Mouse (Mus musculus): ENCODE results near the gene Bnip1. TPM values are rescaled to one million over a fixed set of nuclear protein-coding genes. Genes with fewer than 3 reads are reported as not detected.

Gene Bnip1
- polyA plus RNA-seq, 1 experiment from 2014 or later, result 54.1 TPM

DNA sequence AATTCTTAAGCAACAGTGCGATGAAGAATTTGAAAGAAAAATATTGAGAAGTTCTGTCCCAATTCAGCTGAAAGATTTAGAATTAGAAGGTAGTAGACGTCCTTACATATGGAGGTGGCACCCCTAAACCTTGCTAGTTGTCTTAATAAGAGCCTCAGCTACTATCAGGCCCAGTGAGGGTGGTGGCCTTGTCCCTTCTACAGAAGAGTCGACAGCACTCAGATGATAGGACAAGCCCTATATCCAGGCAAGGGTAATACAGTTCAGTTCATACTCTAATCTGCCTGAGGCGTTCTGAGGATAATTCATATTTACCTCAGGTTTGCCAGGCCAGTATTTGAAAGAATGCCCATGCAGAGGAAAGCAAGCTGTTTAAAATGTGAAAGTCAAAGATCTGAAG is 2.9 kb upstream of the Bnip1 start:
- peaks cover 5% of the 10 kb centered on the region for H3K4me1 ChIP-seq (ENCODE audit: control insufficient read depth, insufficient read depth, low read length)
- H3K27ac ChIP-seq (ENCODE audit: low read depth, low read length), result no peak overlapping the region
- 87% methylated on average over 4 of the region's 4 CpGs for WGBS
- H3K27me3 ChIP-seq (ENCODE audit: control insufficient read depth, insufficient read depth, low read length), result no peaks in the 10 kb centered on the region
- H3K4me2 ChIP-seq, result no peak overlapping the region
- no peak overlapping the region for H3K4me3 ChIP-seq (ENCODE audit: low read depth, low read length)
- H3K9me3 ChIP-seq (ENCODE audit: control insufficient read depth, low read length), result no peaks in the 10 kb centered on the region
- no peak overlapping the region for H3K9ac ChIP-seq (ENCODE audit: low read length)
- DNase-seq (ENCODE audit: low spot score, missing footprints) (no peak), ATAC-seq (ENCODE audit: low FRiP score) (no peak)
- no peaks in the 10 kb centered on the region for H3K36me3 ChIP-seq (ENCODE audit: control insufficient read depth, insufficient read depth, low read length)

DNA sequence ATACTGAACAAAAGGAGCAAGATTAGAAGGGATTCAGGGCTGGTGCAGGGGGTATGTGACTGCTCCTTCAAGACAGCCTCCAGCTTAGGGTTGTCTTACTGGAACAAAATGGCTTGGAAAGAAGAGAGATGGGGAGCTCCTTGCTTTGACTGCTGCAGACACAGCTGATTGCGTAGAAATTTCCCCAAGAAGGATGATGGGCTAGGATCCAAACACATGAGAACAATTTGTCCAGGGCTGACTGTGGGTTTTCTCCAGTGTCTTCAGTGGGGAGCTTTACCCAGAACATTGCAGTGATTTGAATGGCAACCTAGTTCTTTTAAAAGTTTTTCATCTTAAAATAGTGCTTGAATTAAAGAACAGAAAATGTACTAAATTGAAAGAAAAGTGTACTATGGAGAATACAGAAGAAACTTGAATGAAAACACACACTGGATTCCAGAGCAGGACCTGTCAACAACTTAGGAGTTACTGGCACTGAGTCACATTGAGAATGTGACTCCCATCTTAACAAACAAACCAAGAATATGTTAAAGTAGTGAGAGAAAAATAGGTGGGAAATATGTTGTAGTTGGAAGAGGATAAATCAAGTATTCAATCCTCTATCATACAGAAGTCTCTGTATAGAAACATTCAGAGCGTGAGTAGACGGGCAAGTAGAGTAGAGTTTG is 2.3 kb upstream of the Bnip1 start:
- H3K4me2 ChIP-seq, result no peak overlapping the region
- no peak overlapping the region for H3K4me3 ChIP-seq (ENCODE audit: low read depth, low read length)
- peaks cover 5% of the 10 kb centered on the region for H3K4me1 ChIP-seq (ENCODE audit: control insufficient read depth, insufficient read depth, low read length)
- ATAC-seq (ENCODE audit: low FRiP score), result no peak
- peaks cover under 1% of the 10 kb centered on the region; the same call in 1 of the 2 replicates for H3K36me3 ChIP-seq (ENCODE audit: control insufficient read depth, insufficient read depth, low read length)
- H3K9me3 ChIP-seq (ENCODE audit: control insufficient read depth, low read length), result no peaks in the 10 kb centered on the region
- no peak overlapping the region for H3K27ac ChIP-seq (ENCODE audit: low read depth, low read length)
- WGBS, result 90% methylated on average over 3 of the region's 3 CpGs
- no peaks in the 10 kb centered on the region for H3K27me3 ChIP-seq (ENCODE audit: control insufficient read depth, insufficient read depth, low read length)
- no peak overlapping the region for H3K9ac ChIP-seq (ENCODE audit: low read length)
- no peak for DNase-seq (ENCODE audit: low spot score, missing footprints)

DNA sequence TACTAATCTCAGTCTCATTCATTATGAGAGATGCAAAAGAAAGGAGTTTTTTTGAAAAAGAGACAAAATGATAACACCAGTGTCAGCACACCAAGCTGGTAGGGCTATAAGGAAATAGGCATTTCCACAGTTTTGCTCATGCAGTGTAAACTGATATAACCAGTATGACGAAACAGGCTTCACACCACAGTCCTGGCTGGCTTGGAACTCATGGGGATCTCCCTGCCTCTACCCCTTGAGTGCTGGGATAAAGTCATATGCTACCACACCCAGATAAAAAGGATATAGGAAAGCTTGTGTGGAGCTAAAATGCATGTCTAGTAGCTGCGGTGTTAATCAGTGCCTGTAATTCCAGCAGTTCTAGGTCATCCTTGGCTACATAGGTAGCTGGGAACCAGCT is 1.4 kb upstream of the Bnip1 start:
- WGBS, result 88% methylated on average over 2 of the region's 2 CpGs
- ATAC-seq (ENCODE audit: low FRiP score), result no peak
- H3K4me2 ChIP-seq, result no peak overlapping the region

DNA sequence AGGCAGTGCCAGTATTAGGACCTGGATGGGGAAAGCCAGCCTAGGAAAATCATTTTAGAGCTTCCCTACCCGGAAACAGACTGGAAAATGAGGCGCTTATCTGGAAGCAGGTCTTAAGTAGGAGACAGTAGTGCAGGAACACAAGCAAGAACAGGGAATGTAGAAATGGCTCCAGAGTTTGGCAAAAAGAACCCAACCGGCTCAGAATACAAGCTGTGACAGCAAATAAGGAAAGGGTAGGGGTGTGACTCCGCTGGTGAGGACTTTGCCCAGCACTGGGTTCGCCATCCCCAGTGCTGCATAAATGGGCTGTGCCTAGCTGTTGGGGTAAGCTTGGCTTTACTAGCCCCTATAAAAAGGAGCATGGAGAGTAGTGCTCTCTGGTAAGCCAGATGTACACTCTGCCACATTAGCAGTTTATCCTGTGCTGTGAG is 761 bp downstream of the Bnip1 start:
- peak overlapping the region; percentile 58 for H3K4me2 ChIP-seq
- H3K27me3 ChIP-seq (ENCODE audit: control insufficient read depth, insufficient read depth, low read length), result no peaks in the 10 kb centered on the region
- ATAC-seq (ENCODE audit: low FRiP score) (no peak), DNase-seq (ENCODE audit: low spot score, missing footprints) (no peak)
- H3K9me3 ChIP-seq (ENCODE audit: control insufficient read depth, low read length), result no peaks in the 10 kb centered on the region
- peaks cover 5% of the 10 kb centered on the region for H3K4me1 ChIP-seq (ENCODE audit: control insufficient read depth, insufficient read depth, low read length)
- no peak overlapping the region for H3K27ac ChIP-seq (ENCODE audit: low read depth, low read length)
- 22% methylated on average over 5 of the region's 5 CpGs for WGBS
- peak overlapping the region; percentile 67 for H3K4me3 ChIP-seq (ENCODE audit: low read depth, low read length)
- H3K9ac ChIP-seq (ENCODE audit: low read length), result peak overlapping the region; percentile 79
- peaks cover 8% of the 10 kb centered on the region for H3K36me3 ChIP-seq (ENCODE audit: control insufficient read depth, insufficient read depth, low read length)

More for the DNA sequence above, 1.4 kb upstream of the Bnip1 start:
- H3K4me3 ChIP-seq (ENCODE audit: low read depth, low read length), result no peak overlapping the region
- no peak overlapping the region for H3K9ac ChIP-seq (ENCODE audit: low read length)
- H3K9me3 ChIP-seq (ENCODE audit: control insufficient read depth, low read length), result no peaks in the 10 kb centered on the region
- H3K4me1 ChIP-seq (ENCODE audit: control insufficient read depth, insufficient read depth, low read length), result peaks cover 5% of the 10 kb centered on the region
- H3K36me3 ChIP-seq (ENCODE audit: control insufficient read depth, insufficient read depth, low read length), result peaks cover 6% of the 10 kb centered on the region
- no peaks in the 10 kb centered on the region for H3K27me3 ChIP-seq (ENCODE audit: control insufficient read depth, insufficient read depth, low read length)
- H3K27ac ChIP-seq (ENCODE audit: low read depth, low read length), result no peak overlapping the region
- DNase-seq (ENCODE audit: low spot score, missing footprints), result no peak

DNA sequence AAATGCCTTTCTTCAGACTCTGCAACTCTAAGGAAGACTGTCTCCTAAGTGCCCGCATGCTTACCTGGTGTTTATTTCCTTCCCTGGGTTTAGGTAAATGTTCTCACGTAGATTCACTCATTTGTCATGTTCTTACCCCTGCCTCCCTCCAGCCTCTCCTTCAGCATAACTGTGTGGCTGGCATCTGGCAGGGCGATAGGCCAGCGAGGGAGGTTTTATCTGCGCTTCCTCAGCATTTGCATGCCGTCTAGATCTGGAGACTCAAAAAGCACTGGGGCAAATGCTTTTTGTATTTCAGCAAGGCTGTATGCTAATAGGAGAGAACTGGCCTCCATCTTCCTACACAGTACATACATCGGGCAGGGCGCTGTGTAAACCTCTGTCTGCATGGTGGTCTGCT is 3.7 kb downstream of the Bnip1 start:
- no peak overlapping the region for H3K9ac ChIP-seq (ENCODE audit: low read length)
- H3K4me1 ChIP-seq (ENCODE audit: control insufficient read depth, insufficient read depth, low read length), result peaks cover 5% of the 10 kb centered on the region
- H3K4me3 ChIP-seq (ENCODE audit: low read depth, low read length), result no peak overlapping the region
- WGBS, result 92% methylated on average over 8 of the region's 8 CpGs
- H3K4me2 ChIP-seq, result no peak overlapping the region
- H3K9me3 ChIP-seq (ENCODE audit: control insufficient read depth, low read length), result no peaks in the 10 kb centered on the region
- H3K36me3 ChIP-seq (ENCODE audit: control insufficient read depth, insufficient read depth, low read length), result peaks cover 10% of the 10 kb centered on the region
- DNase-seq (ENCODE audit: low spot score, missing footprints), result no peak
- H3K27ac ChIP-seq (ENCODE audit: low read depth, low read length), result no peak overlapping the region
- ATAC-seq (ENCODE audit: low FRiP score), result no peak
- no peaks in the 10 kb centered on the region for H3K27me3 ChIP-seq (ENCODE audit: control insufficient read depth, insufficient read depth, low read length)

DNA sequence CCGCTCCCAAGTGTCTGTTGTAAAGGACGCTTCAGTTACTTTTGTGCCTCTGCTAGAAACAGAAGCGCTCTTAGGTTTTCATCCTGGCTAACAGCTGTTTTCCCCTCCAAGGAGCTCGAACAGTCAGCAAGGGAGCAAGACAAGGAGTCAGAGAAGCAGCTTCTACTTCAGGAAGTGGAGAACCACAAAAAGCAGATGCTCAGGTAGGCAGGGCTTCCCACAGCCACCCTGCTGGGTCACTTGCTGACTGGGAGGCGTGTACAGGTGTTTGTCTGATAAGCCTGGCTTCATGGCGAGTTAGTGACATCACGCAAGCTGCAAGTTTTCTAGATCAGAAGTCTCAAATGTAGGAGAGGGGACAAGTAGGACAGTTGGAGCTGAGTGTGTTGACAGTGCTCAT is 5.7 kb downstream of the Bnip1 start:
- Histone ChIP-seq H3K27ac (ENCODE audit: low read depth, low read length) (no peak overlapping the region), H3K4me3 (ENCODE audit: low read depth, low read length) (no peak overlapping the region), H3K27me3 (ENCODE audit: control insufficient read depth, insufficient read depth, low read length) (no peaks in the 10 kb centered on the region), H3K36me3 (ENCODE audit: control insufficient read depth, insufficient read depth, low read length) (peaks cover 14% of the 10 kb centered on the region), H3K4me2 (no peak overlapping the region), H3K4me1 (ENCODE audit: control insufficient read depth, insufficient read depth, low read length) (peaks cover 4% of the 10 kb centered on the region), H3K9me3 (ENCODE audit: control insufficient read depth, low read length) (no peaks in the 10 kb centered on the region), H3K9ac (ENCODE audit: low read length) (no peak overlapping the region)
- DNase-seq (ENCODE audit: low spot score, missing footprints) (no peak), ATAC-seq (ENCODE audit: low FRiP score) (no peak)
- 91% methylated on average over 7 of the region's 7 CpGs for WGBS

DNA sequence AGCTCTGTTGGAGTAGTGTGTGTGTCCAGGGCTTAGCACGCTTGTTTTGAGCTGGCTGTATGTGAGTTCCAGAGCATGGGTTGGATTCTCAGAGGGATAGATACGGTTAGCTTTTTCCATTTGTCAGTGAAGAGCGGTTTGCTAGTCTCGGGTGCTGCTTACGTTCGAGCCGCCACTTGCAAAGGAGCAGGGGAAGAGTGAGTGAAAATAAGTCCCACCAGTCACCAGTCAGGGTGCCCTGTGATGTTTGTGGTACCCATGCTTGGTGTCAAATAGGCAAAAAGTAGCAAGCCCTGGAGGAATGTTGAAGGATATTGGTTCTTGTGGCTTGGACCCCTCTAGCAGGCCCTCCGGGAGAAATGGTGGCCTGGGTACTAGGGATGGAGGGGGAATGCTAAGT is 8.1 kb downstream of the Bnip1 start:
- peaks cover 15% of the 10 kb centered on the region for H3K36me3 ChIP-seq (ENCODE audit: control insufficient read depth, insufficient read depth, low read length)
- H3K4me1 ChIP-seq (ENCODE audit: control insufficient read depth, insufficient read depth, low read length), result no peaks in the 10 kb centered on the region
- ATAC-seq (ENCODE audit: low FRiP score), result no peak
- no peak overlapping the region for H3K4me3 ChIP-seq (ENCODE audit: low read depth, low read length)
- no peaks in the 10 kb centered on the region for H3K9me3 ChIP-seq (ENCODE audit: control insufficient read depth, low read length)
- no peak for DNase-seq (ENCODE audit: low spot score, missing footprints)
- no peak overlapping the region for H3K9ac ChIP-seq (ENCODE audit: low read length)
- no peak overlapping the region for H3K27ac ChIP-seq (ENCODE audit: low read depth, low read length)
- no peaks in the 10 kb centered on the region for H3K27me3 ChIP-seq (ENCODE audit: control insufficient read depth, insufficient read depth, low read length)
- H3K4me2 ChIP-seq, result no peak overlapping the region
- whole genome bisulfite sequencing, result 92% methylated on average over 8 of the region's 8 CpGs

DNA sequence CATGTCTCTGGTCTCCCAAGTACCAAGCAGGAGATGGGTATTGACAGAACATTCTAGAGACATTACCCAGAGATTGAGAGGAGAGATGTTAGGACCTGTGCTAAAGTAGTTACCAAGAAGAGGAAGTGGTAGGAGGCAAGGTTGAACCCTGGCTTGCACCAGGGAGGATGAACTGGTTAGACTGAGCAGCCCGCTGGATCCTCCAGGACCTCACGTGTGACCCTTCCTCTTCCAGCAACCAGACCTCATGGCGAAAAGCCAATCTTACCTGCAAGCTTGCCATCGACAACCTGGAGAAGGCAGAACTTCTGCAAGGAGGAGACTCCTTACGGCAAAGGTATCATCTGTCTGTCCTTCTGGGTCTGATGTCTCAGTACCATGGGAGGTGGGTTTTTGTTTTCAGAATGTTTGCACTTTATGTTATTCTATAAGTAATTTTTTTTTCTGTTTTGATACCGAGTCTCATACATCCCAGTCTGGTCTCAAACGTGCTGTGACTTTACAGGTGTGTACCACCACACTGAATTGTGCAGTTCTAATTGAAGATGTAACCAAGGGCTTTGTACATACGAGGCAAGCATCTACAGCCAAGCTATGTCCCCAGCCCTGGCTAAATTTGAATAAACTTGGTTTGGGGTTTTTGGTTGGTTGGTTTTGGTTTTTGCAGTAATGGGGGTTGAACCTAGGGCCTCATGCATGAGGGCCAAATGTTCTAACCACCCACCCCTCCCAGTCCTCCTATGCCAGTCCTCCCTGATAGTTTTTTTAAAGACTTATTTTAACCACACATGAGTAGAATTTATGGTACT is 8.8 kb downstream of the Bnip1 start:
- Histone ChIP-seq H3K4me2 (no peak overlapping the region), H3K27me3 (ENCODE audit: control insufficient read depth, insufficient read depth, low read length) (no peaks in the 10 kb centered on the region), H3K9me3 (ENCODE audit: control insufficient read depth, low read length) (no peaks in the 10 kb centered on the region), H3K4me1 (ENCODE audit: control insufficient read depth, insufficient read depth, low read length) (no peaks in the 10 kb centered on the region), H3K4me3 (ENCODE audit: low read depth, low read length) (no peak overlapping the region), H3K27ac (ENCODE audit: low read depth, low read length) (no peak overlapping the region), H3K36me3 (ENCODE audit: control insufficient read depth, insufficient read depth, low read length) (peaks cover 13% of the 10 kb centered on the region), H3K9ac (ENCODE audit: low read length) (no peak overlapping the region)
- ATAC-seq (ENCODE audit: low FRiP score) (no peak), DNase-seq (ENCODE audit: low spot score, missing footprints) (no peak)
- 91% methylated on average over 8 of the region's 8 CpGs for WGBS
